Mouse (Mus musculus): ENCODE results near the gene Cpne5. TPM values are rescaled to one million over a fixed set of nuclear protein-coding genes. Genes with fewer than 3 reads are reported as not detected.

The Cpne5 gene
- total RNA-seq, 2 experiments from 2014 or later = 2.8 to 4.6 TPM

Other genes starting within 250 kb of the Cpne5 start
- 10 to 100 TPM; 30.2 to 36.2 TPM for gene Stk38, start 230.2 kb downstream of the Cpne5 start, total RNA-seq (2021)
- gene Srsf3, start 205.5 kb downstream of the Cpne5 start, total RNA-seq (2021) = 10 to 100 TPM; 54.9 to 60.9 TPM
- gene Cdkn1a, start 147.2 kb downstream of the Cpne5 start, total RNA-seq (2021) = 10 to 100 TPM; 40.8 to 83.9 TPM
- under 1 TPM; 0.43 to 0.50 TPM for gene Rab44, start 124.0 kb downstream of the Cpne5 start, total RNA-seq (2021)
- 10 to 100 TPM; 27.0 to 27.2 TPM for gene Ppil1, start 26.0 kb upstream of the Cpne5 start, total RNA-seq (2021)
- gene BC004004, start 30.6 kb upstream of the Cpne5 start, total RNA-seq (2021) = 100 to 1,000 TPM; 228 to 258 TPM
- gene Pi16, start 79.5 kb upstream of the Cpne5 start, total RNA-seq (2021) = 10 to 100 TPM; 35.9 to 42.4 TPM
- gene Mtch1, start 109.8 kb upstream of the Cpne5 start, total RNA-seq (2021) = 100 to 1,000 TPM; 201 to 211 TPM
- 1 to 10 TPM; 3.5 to 4.5 TPM for gene Fgd2, start 122.7 kb upstream of the Cpne5 start, total RNA-seq (2021)

All from heart, postnatal 36 days (tissue).